Mouse (Mus musculus): Measurements from ENCODE around the gene Crtc3.

DNA sequence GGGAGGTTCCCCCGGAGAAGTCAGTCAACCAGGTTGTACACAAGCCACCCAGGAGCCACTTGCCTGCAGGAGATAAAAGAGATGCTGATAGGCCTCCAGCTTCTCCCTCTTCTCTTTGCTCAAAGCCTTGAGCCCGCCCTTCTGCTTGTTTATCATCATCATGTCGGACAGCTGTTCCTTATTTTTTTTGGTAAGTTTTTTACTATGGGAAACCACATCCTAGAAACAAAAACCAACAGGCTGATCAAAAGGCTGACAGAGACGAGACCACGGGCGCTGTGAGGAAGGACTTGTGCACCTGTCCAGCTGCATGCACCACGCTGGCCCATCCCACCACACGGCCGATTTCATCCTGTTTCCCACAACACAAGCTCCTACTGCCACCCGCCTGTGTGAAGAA lies 47.5 kb upstream of the Crtc3 start:
- no peak for TF ChIP-seq POLR2A (IDR thresholded peaks at IDR 0.05; ENCODE audit: borderline replicate concordance, extremely low read depth, low read depth, low read length)
- no peak for TF ChIP-seq CTCF (IDR thresholded peaks at IDR 0.05; ENCODE audit: insufficient read depth, low read length)

Data from lung, adult 2 months (tissue).